Mouse (Mus musculus): ENCODE measurements around the gene Ndufa11. TPM values are rescaled to one million over a fixed set of nuclear protein-coding genes. Genes with fewer than 3 reads are reported as not detected.

The Ndufa11 gene
- polyA plus RNA-seq, 1 experiment from 2014 or later = 424 TPM

GRCm38 (mm10) chr17:56728117-56728516 is 10.6 kb downstream of the Ndufa11 start:
- Histone ChIP-seq H3K4me1 (replicated peaks; ENCODE audit: control insufficient read depth, insufficient read depth, low read length) (peaks cover 25% of the 10 kb centered on the region), H3K27me3 (ENCODE audit: control insufficient read depth, insufficient read depth, low read depth, low read length) (no peaks in the 10 kb centered on the region), H3K4me3 (ENCODE audit: low read length) (no peak overlapping the region), H3K4me2 (ENCODE audit: low read depth, low read length) (peak overlapping the region; percentile 23), H3K27ac (ENCODE audit: low read length) (peak overlapping the region; percentile 21; the same call in 1 of the 2 replicates), H3K9ac (ENCODE audit: low read length) (peak overlapping the region; percentile 44; the same call in 1 of the 2 replicates), H3K36me3 (ENCODE audit: control insufficient read depth, insufficient read depth, low read length) (peaks cover 5% of the 10 kb centered on the region), H3K9me3 (ENCODE audit: control insufficient read depth, low read length) (peaks cover 3% of the 10 kb centered on the region)
- ATAC-seq (ENCODE audit: low read depth) = peak; percentile 76
- WGBS = 4% methylated on average over 12 of the region's 12 CpGs

GRCm38 (mm10) chr17:56729151-56729550 is 11.6 kb downstream of the Ndufa11 start:
- H3K27ac ChIP-seq (ENCODE audit: low read length) = peak overlapping the region; percentile 27; the same call in 1 of the 2 replicates
- peak overlapping the region; percentile 28; the same call in 1 of the 2 replicates for H3K9ac ChIP-seq (ENCODE audit: low read length)
- H3K36me3 ChIP-seq (ENCODE audit: control insufficient read depth, insufficient read depth, low read length) = peaks cover 4% of the 10 kb centered on the region; the same call in 1 of the 2 replicates
- 41% methylated on average over 6 of the region's 6 CpGs for WGBS
- no peak overlapping the region for H3K4me3 ChIP-seq (ENCODE audit: low read length)
- peaks cover 22% of the 10 kb centered on the region for H3K4me1 ChIP-seq (replicated peaks; ENCODE audit: control insufficient read depth, insufficient read depth, low read length)
- ATAC-seq (ENCODE audit: low read depth) = no peak
- peaks cover 3% of the 10 kb centered on the region for H3K9me3 ChIP-seq (ENCODE audit: control insufficient read depth, low read length)
- H3K27me3 ChIP-seq (ENCODE audit: control insufficient read depth, insufficient read depth, low read depth, low read length) = no peaks in the 10 kb centered on the region
- H3K4me2 ChIP-seq (ENCODE audit: low read depth, low read length) = no peak overlapping the region

GRCm38 (mm10) chr17:56729656-56730055 is 12.1 kb downstream of the Ndufa11 start:
- Histone ChIP-seq H3K27me3 (ENCODE audit: control insufficient read depth, insufficient read depth, low read depth, low read length) (no peaks in the 10 kb centered on the region), H3K9ac (ENCODE audit: low read length) (no peak overlapping the region), H3K9me3 (ENCODE audit: control insufficient read depth, low read length) (peaks cover 3% of the 10 kb centered on the region), H3K27ac (ENCODE audit: low read length) (no peak overlapping the region), H3K4me2 (ENCODE audit: low read depth, low read length) (no peak overlapping the region), H3K36me3 (ENCODE audit: control insufficient read depth, insufficient read depth, low read length) (peaks cover 4% of the 10 kb centered on the region; the same call in 1 of the 2 replicates), H3K4me1 (replicated peaks; ENCODE audit: control insufficient read depth, insufficient read depth, low read length) (peaks cover 22% of the 10 kb centered on the region), H3K4me3 (ENCODE audit: low read length) (no peak overlapping the region)
- WGBS = 72% methylated on average over 2 of the region's 2 CpGs
- no peak for ATAC-seq (ENCODE audit: low read depth)

- Histone ChIP-seq H3K36me3 (ENCODE audit: control insufficient read depth, insufficient read depth, low read length) (no peaks in the 10 kb centered on the region), H3K27ac (ENCODE audit: low read length) (no peak overlapping the region), H3K4me3 (ENCODE audit: low read length) (no peak overlapping the region), H3K27me3 (ENCODE audit: control insufficient read depth, insufficient read depth, low read depth, low read length) (no peaks in the 10 kb centered on the region; the same call in 1 of the 2 replicates), H3K4me1 (replicated peaks; ENCODE audit: control insufficient read depth, insufficient read depth, low read length) (no peaks in the 10 kb centered on the region), H3K4me2 (ENCODE audit: low read depth, low read length) (no peak overlapping the region), H3K9ac (ENCODE audit: low read length) (no peak overlapping the region), H3K9me3 (ENCODE audit: control insufficient read depth, low read length) (peaks cover 2% of the 10 kb centered on the region; the same call in 1 of the 2 replicates)
- ATAC-seq (ENCODE audit: low read depth) = no peak
- WGBS = 35% methylated on average over 8 of the region's 8 CpGs
These were observed 19.0 kb downstream of the Ndufa11 start for GRCm38 (mm10) chr17:56736534-56736933.

GRCm38 (mm10) chr17:56738221-56738620 is 20.7 kb downstream of the Ndufa11 start:
- Histone ChIP-seq H3K4me2 (ENCODE audit: low read depth, low read length) (no peak overlapping the region), H3K9me3 (ENCODE audit: control insufficient read depth, low read length) (peaks cover 2% of the 10 kb centered on the region; the same call in 1 of the 2 replicates), H3K27ac (ENCODE audit: low read length) (no peak overlapping the region), H3K27me3 (ENCODE audit: control insufficient read depth, insufficient read depth, low read depth, low read length) (no peaks in the 10 kb centered on the region; the same call in 1 of the 2 replicates), H3K4me3 (ENCODE audit: low read length) (no peak overlapping the region), H3K36me3 (ENCODE audit: control insufficient read depth, insufficient read depth, low read length) (no peaks in the 10 kb centered on the region), H3K9ac (ENCODE audit: low read length) (no peak overlapping the region), H3K4me1 (replicated peaks; ENCODE audit: control insufficient read depth, insufficient read depth, low read length) (no peaks in the 10 kb centered on the region)
- 71% methylated on average over 10 of the region's 10 CpGs for WGBS
- no peak for ATAC-seq (ENCODE audit: low read depth)

- peaks cover 2% of the 10 kb centered on the region; the same call in 1 of the 2 replicates for H3K9me3 ChIP-seq (ENCODE audit: control insufficient read depth, low read length)
- ATAC-seq (ENCODE audit: low read depth) = no peak
- no peaks in the 10 kb centered on the region for H3K4me1 ChIP-seq (replicated peaks; ENCODE audit: control insufficient read depth, insufficient read depth, low read length)
- H3K27me3 ChIP-seq (ENCODE audit: control insufficient read depth, insufficient read depth, low read depth, low read length) = no peaks in the 10 kb centered on the region; the same call in 1 of the 2 replicates
- H3K27ac ChIP-seq (ENCODE audit: low read length) = no peak overlapping the region
- no peak overlapping the region for H3K4me3 ChIP-seq (ENCODE audit: low read length)
- H3K9ac ChIP-seq (ENCODE audit: low read length) = no peak overlapping the region
- no peak overlapping the region for H3K4me2 ChIP-seq (ENCODE audit: low read depth, low read length)
- WGBS = 71% methylated on average over 17 of the region's 17 CpGs
- H3K36me3 ChIP-seq (ENCODE audit: control insufficient read depth, insufficient read depth, low read length) = no peaks in the 10 kb centered on the region
These were observed 22.7 kb downstream of the Ndufa11 start for GRCm38 (mm10) chr17:56740118-56740787.

GRCm38 (mm10) chr17:56740788-56741160 is 23.2 kb downstream of the Ndufa11 start:
- H3K9me3 ChIP-seq (ENCODE audit: control insufficient read depth, low read length) = peaks cover 2% of the 10 kb centered on the region; the same call in 1 of the 2 replicates
- H3K36me3 ChIP-seq (ENCODE audit: control insufficient read depth, insufficient read depth, low read length) = no peaks in the 10 kb centered on the region
- ATAC-seq (ENCODE audit: low read depth) = 0 out of 2 replicates have a peak, but pooled peaks have one; percentile 17
- H3K27me3 ChIP-seq (ENCODE audit: control insufficient read depth, insufficient read depth, low read depth, low read length) = no peaks in the 10 kb centered on the region; the same call in 1 of the 2 replicates
- no peak overlapping the region for H3K4me2 ChIP-seq (ENCODE audit: low read depth, low read length)
- no peak overlapping the region for H3K9ac ChIP-seq (ENCODE audit: low read length)
- no peak overlapping the region for H3K4me3 ChIP-seq (ENCODE audit: low read length)
- H3K4me1 ChIP-seq (replicated peaks; ENCODE audit: control insufficient read depth, insufficient read depth, low read length) = no peaks in the 10 kb centered on the region
- H3K27ac ChIP-seq (ENCODE audit: low read length) = no peak overlapping the region; the same call in 1 of the 2 replicates
- 51% methylated on average over 17 of the region's 17 CpGs for WGBS

GRCm38 (mm10) chr17:56744173-56744572 is 26.6 kb downstream of the Ndufa11 start:
- WGBS = 36% methylated on average over 5 of the region's 5 CpGs
- H3K4me1 ChIP-seq (replicated peaks; ENCODE audit: control insufficient read depth, insufficient read depth, low read length) = no peaks in the 10 kb centered on the region

GRCm38 (mm10) chr17:56751404-56752072 is 34.0 kb downstream of the Ndufa11 start:
- Histone ChIP-seq H3K27me3 (ENCODE audit: control insufficient read depth, insufficient read depth, low read depth, low read length) (peaks cover 46% of the 10 kb centered on the region), H3K4me1 (replicated peaks; ENCODE audit: control insufficient read depth, insufficient read depth, low read length) (peaks cover 15% of the 10 kb centered on the region), H3K36me3 (ENCODE audit: control insufficient read depth, insufficient read depth, low read length) (no peaks in the 10 kb centered on the region), H3K9ac (ENCODE audit: low read length) (peak overlapping the region; percentile 54), H3K4me2 (ENCODE audit: low read depth, low read length) (peak overlapping the region; percentile 54), H3K27ac (ENCODE audit: low read length) (no peak overlapping the region), H3K9me3 (ENCODE audit: control insufficient read depth, low read length) (no peaks in the 10 kb centered on the region), H3K4me3 (ENCODE audit: low read length) (peak overlapping the region; percentile 32)
- WGBS = 22% methylated on average over 71 of the region's 71 CpGs
- ATAC-seq (ENCODE audit: low read depth) = peak; percentile 39; the same call in 1 of the 2 replicates

More at GRCm38 (mm10) chr17:56744173-56744572, 26.6 kb downstream of the Ndufa11 start:
- no peak for ATAC-seq (ENCODE audit: low read depth)
- Histone ChIP-seq H3K27me3 (ENCODE audit: control insufficient read depth, insufficient read depth, low read depth, low read length) (no peaks in the 10 kb centered on the region), H3K4me3 (ENCODE audit: low read length) (no peak overlapping the region), H3K27ac (ENCODE audit: low read length) (no peak overlapping the region), H3K9ac (ENCODE audit: low read length) (no peak overlapping the region), H3K4me2 (ENCODE audit: low read depth, low read length) (no peak overlapping the region), H3K9me3 (ENCODE audit: control insufficient read depth, low read length) (no peaks in the 10 kb centered on the region), H3K36me3 (ENCODE audit: control insufficient read depth, insufficient read depth, low read length) (no peaks in the 10 kb centered on the region)

Data from lung, embryonic 16.5 days (tissue).